8 mouse cellular contexts compared by ENCODE assay signal in the genomic region with DNA sequence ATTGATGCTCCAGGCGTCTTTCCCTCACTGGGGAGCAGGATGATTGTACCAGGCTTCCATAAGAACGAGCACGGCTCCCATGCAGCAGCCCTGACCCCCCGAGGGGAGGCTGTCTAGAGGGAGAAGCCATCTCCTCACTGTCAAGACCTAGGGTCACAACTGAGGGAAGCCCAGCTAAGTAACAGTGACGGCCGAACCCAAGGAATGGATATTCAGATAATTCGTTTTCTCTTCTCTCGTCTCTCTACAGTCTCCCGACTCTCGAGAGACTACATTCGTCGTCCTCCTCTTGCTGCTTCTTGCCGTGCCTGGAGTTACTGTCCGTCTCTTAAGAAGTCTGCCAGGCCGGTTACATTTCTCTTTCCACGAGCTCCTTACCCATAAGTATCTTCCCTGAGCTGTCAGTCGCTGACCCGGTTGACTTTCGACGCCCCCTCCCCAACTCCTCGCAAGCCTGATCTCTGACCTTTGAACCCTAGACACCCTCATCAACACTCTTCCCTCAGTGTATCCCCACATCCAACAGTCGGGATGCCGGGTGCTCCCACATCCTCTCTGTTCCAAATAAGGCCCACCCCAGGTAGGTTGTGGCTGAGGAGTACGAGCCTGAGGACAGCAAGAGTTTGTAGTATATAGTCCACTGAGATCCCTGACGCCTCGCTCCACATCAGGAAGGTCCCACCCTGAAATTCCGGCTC.
DNase-seq lines count a peak whose midpoint lies in the region; ATAC-seq and TF ChIP-seq lines count a peak whose summit lies in the region.
"Not testable (repeated sequence)": the region's sequence is repeated elsewhere in the genome, so short reads cannot be mapped to it uniquely, and the experiment has no call there.

No protein-coding gene starts in this region.

- H3K9ac ChIP-seq in hindbrain, embryonic 13.5 days; kidney, embryonic 14.5 days (ENCODE audit: low read depth, low read length); liver, embryonic 12.5 days; stomach, postnatal 0 days (ENCODE audit: low read length): not testable (repeated sequence)

- not testable (repeated sequence) for TF ChIP-seq CTCF in stomach, postnatal 0 days (IDR thresholded peaks at IDR 0.05; ENCODE audit: low read depth)

- H3K4me3 ChIP-seq in hindbrain, embryonic 13.5 days; kidney, embryonic 14.5 days (ENCODE audit: low read length); liver, embryonic 12.5 days; stomach, postnatal 0 days (ENCODE audit: low read depth, low read length): not testable (repeated sequence)

- not testable (repeated sequence) for DNase-seq in stomach, postnatal 0 days (ENCODE audit: low spot score)

- peak; percentile 97 for ATAC-seq in erythroblast, adult 5-6 weeks (replicated peaks; ENCODE audit: low FRiP score, poor library complexity, severe bottlenecking)
- ATAC-seq in granulocyte monocyte progenitor cell, adult 5-6 weeks (replicated peaks; ENCODE audit: poor library complexity, severe bottlenecking) = peak; percentile 71
- ATAC-seq in hindbrain, embryonic 13.5 days (ENCODE audit: low FRiP score) = peak; percentile 89
- peak; percentile 87 for ATAC-seq in kidney, embryonic 14.5 days (ENCODE audit: low FRiP score, low TSS enrichment)
- peak; percentile 82 for ATAC-seq in liver, embryonic 12.5 days
- peak; percentile 68 for ATAC-seq in megakaryocyte, adult 5-6 weeks (ENCODE audit: poor library complexity, severe bottlenecking)
- peak; percentile 66 for ATAC-seq in monocyte, adult 5-6 weeks (replicated peaks; ENCODE audit: insufficient number of reproducible peaks, low FRiP score, low TSS enrichment, poor library complexity, severe bottlenecking)
- ATAC-seq in stomach, postnatal 0 days (ENCODE audit: low FRiP score, low TSS enrichment) = peak; percentile 69

- not testable (repeated sequence) for H3K9me3 ChIP-seq in hindbrain, embryonic 13.5 days; kidney, embryonic 14.5 days (ENCODE audit: control insufficient read depth, low read length); liver, embryonic 12.5 days (replicated peaks); stomach, postnatal 0 days (ENCODE audit: control insufficient read depth, low read length)

- not testable (repeated sequence) for H3K27me3 ChIP-seq in hindbrain, embryonic 13.5 days; kidney, embryonic 14.5 days (ENCODE audit: control insufficient read depth, insufficient read depth, low read length); liver, embryonic 12.5 days (replicated peaks); stomach, postnatal 0 days (ENCODE audit: control insufficient read depth, insufficient read depth, low read length)

- H3K4me2 ChIP-seq in hindbrain, embryonic 13.5 days; kidney, embryonic 14.5 days (replicated peaks; ENCODE audit: low read depth, low read length); liver, embryonic 12.5 days; stomach, postnatal 0 days (replicated peaks; ENCODE audit: low read depth): not testable (repeated sequence)

- TF ChIP-seq EP300 in stomach, postnatal 0 days (optimal IDR thresholded peaks at IDR 0.05) = not testable (repeated sequence)

- H3K36me3 ChIP-seq in hindbrain, embryonic 13.5 days; kidney, embryonic 14.5 days (ENCODE audit: control insufficient read depth, insufficient read depth, low read length); liver, embryonic 12.5 days; stomach, postnatal 0 days (ENCODE audit: control insufficient read depth, insufficient read depth, low read length): not testable (repeated sequence)

- H3K4me1 ChIP-seq in hindbrain, embryonic 13.5 days (replicated peaks); kidney, embryonic 14.5 days (ENCODE audit: control insufficient read depth, insufficient read depth, low read length); liver, embryonic 12.5 days; stomach, postnatal 0 days (replicated peaks; ENCODE audit: control insufficient read depth, insufficient read depth): not testable (repeated sequence)

- 89% methylated on average over 1 of the region's 27 CpGs for WGBS in hindbrain, embryonic 13.5 days
- 83% methylated on average over 1 of the region's 27 CpGs for WGBS in kidney, embryonic 14.5 days
- 22% methylated on average over 1 of the region's 27 CpGs for WGBS in liver, embryonic 12.5 days (ENCODE audit: insufficient replicate concordance)
- WGBS in stomach, postnatal 0 days = 50% methylated on average over 1 of the region's 27 CpGs

- H3K27ac ChIP-seq in hindbrain, embryonic 13.5 days; kidney, embryonic 14.5 days (ENCODE audit: low read depth, low read length); liver, embryonic 12.5 days; stomach, postnatal 0 days (replicated peaks): not testable (repeated sequence)
